ENCODE assay signal across 8 mouse cellular contexts in the genomic region with DNA sequence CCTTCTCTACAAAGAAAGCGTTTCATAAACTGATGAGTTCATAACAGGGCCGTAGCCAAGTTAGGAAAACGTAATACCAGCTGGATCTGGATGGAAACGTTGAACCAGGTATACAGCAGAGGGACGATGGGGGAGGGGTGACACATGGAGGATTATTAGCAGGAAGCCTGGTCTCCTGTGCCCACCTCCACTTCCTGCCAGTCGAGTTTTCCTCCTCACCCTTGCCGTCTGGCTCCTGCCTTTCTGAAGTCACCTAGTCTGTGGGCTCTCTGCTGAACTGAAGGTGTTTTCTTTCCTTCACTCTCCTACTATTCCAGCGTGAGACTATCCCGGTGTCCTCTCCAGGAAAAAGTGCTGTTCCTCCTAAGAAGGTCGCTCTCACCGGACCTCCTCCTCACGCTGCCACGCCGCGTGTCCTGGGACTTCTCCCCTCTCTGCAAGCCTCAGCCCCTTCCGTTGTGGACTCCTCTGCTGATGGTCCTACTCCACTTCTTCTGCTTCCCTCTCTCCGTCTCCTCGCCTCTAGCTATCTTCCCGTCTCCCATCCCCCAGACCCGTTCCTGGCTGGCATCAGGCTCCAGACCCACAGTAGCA. TPM values are rescaled to one million over a fixed set of nuclear protein-coding genes. Genes with fewer than 3 reads are reported as not detected.
DNase-seq lines count a peak whose midpoint lies in the region; ATAC-seq lines count a peak whose summit lies in the region.

No protein-coding gene starts in this region.

- no peaks in the 10 kb centered on the region for H3K36me3 ChIP-seq in erythroblast, embryonic 14.5 days (ENCODE audit: control insufficient read depth)
- H3K36me3 ChIP-seq in neural tube, embryonic 13.5 days, result no peaks in the 10 kb centered on the region

- H3K27ac ChIP-seq in neural tube, embryonic 13.5 days (replicated peaks), result no peak overlapping the region

- no peaks in the 10 kb centered on the region for H3K27me3 ChIP-seq in erythroblast, embryonic 14.5 days (ENCODE audit: control insufficient read depth)
- H3K27me3 ChIP-seq in neural tube, embryonic 13.5 days, result no peaks in the 10 kb centered on the region

- ATAC-seq in neural tube, embryonic 13.5 days (ENCODE audit: low read depth), result peak; percentile 70

- peak; percentile 86 for DNase-seq in heart, adult 11 months
- no peak for DNase-seq in heart, adult 9 months (ENCODE audit: low spot score in 2 of 2)
- DNase-seq in ZHBTc4 (ENCODE audit: low read depth, low spot score), result peak; percentile 19
- DNase-seq in kidney, postnatal 10 days, result peak; percentile 55
- DNase-seq in left cerebral cortex, adult 11 months (ENCODE audit: low spot score), result no peak
- no peak for DNase-seq in gastrocnemius, adult 18-20 months (ENCODE audit: low spot score)

- peak overlapping the region; percentile 40 for H3K4me3 ChIP-seq in erythroblast, embryonic 14.5 days (replicated peaks)
- H3K4me3 ChIP-seq in neural tube, embryonic 13.5 days, result peak overlapping the region; percentile 20

- H3K9ac ChIP-seq in neural tube, embryonic 13.5 days, result peak overlapping the region; percentile 55; the same call in 1 of the 2 replicates

- peak overlapping the region; percentile 46 for H3K4me2 ChIP-seq in neural tube, embryonic 13.5 days

- WGBS in neural tube, embryonic 13.5 days, result 42% methylated on average over 20 of the region's 20 CpGs

- peaks cover 4% of the 10 kb centered on the region; the same call in 1 of the 2 replicates for H3K9me3 ChIP-seq in erythroblast, embryonic 14.5 days (ENCODE audit: control insufficient read depth, low read length)
- H3K9me3 ChIP-seq in neural tube, embryonic 13.5 days, result no peaks in the 10 kb centered on the region

- peaks cover 44% of the 10 kb centered on the region for H3K4me1 ChIP-seq in erythroblast, embryonic 14.5 days (ENCODE audit: control insufficient read depth)
- H3K4me1 ChIP-seq in neural tube, embryonic 13.5 days (replicated peaks), result peaks cover 17% of the 10 kb centered on the region

RNA-seq across cellular contexts. Expression of gene Eid1, which starts 12.3 kb away (rescaled TPM):
- 4.5 TPM in 2 replicates for polyA plus RNA-seq in erythroblast, embryonic 14.5 days (2012)
- polyA plus RNA-seq in neural tube, embryonic 13.5 days (2015; fragmentation: Nextera tagmentation; extraction: Ambion mirVana), result 411 and 415 TPM in 2 replicates
- 10 to 100 TPM; 19.1 to 23.3 TPM for total RNA-seq in gastrocnemius, adult 18-20 months (2021)

RNA-seq across cellular contexts. Expression of gene Cep152, which starts 35.7 kb away (rescaled TPM):
- polyA plus RNA-seq in erythroblast, embryonic 14.5 days (2012), result 0.24 and 0.27 TPM in 2 replicates
- polyA plus RNA-seq in neural tube, embryonic 13.5 days (2015; fragmentation: Nextera tagmentation; extraction: Ambion mirVana), result 2.4 and 2.8 TPM in 2 replicates
- total RNA-seq in gastrocnemius, adult 18-20 months (2021), result under 1 TPM; 0.83 to 0.91 TPM

Comparison
In these comparisons a context has a peak if more than half of its experiments do, and no peak if none do; other contexts are left out.
1. DNase-seq: peak in heart, adult 11 months (single experiment), ZHBTc4 (single experiment) and kidney, postnatal 10 days (single experiment); none in heart, adult 9 months (0 of 2), left cerebral cortex, adult 11 months (single experiment) and gastrocnemius, adult 18-20 months (single experiment).
2. RNA of gene Eid1, which starts 12.3 kb away (polyA plus RNA-seq): 411 to 415 TPM in neural tube, embryonic 13.5 days; 4.5 TPM in erythroblast, embryonic 14.5 days; every median in the first group is over 10 times any median in the second.